Mouse (Mus musculus): ENCODE results near the gene Rdh9. TPM values are rescaled to one million over a fixed set of nuclear protein-coding genes. Genes with fewer than 3 reads are reported as not detected.
"Not testable (repeated sequence)": the region's sequence is repeated elsewhere in the genome, so short reads cannot be mapped to it uniquely, and the experiment has no call there.

The Rdh9 gene
- total RNA-seq, 1 experiment from 2014 or later, result not detected

DNA sequence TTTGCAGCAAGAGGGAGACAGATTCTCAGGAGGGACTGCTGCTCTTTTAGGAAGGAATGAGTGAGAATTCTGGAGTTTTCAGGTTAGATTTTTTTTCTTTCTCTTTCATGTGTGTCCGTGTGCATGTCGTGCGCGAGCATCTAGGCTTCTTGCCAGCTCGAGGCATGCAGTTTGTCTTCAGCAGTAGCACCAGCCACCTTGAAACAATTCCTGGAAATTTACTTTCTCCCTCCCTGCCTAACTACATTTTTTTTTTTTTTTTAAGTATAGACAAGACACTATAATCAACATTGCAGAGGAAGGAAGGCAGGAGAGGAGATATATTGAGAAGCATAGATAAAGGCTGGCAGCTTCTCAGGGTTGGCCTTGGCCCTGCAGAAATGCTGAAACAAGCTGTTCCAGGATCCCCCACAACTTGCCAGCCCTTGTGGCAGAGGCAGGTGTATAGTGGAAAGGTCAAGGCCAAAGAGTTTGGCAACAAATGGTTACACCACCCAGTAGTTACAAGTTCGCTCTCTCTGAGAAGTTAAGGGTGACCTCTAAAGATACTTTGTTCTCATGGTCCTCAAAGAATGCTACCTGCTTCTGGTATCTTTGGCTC is 21.5 kb upstream of the Rdh9 start:
- ATAC-seq (ENCODE audit: extremely low read depth, insufficient number of reproducible peaks, low FRiP score, poor library complexity, severe bottlenecking), result no peak

DNA sequence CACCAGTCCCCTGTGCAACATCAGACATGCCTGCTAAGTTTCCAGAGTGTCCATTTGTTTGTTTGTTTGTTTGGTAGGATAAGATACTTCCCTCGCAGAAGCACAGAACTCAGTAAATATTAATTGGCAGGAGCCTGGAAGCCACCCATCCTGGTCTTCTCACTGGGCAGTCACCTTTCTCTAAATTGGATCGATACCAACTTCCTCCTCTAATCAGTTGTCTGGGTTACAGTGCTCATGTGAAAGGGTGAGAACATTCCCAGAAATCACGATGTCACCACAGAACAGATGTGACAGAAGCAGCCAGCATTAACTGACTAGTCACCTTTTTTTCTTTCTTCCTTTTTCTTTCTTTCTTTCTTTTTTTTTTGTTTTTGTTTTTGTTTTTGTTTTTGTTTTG is 20.9 kb upstream of the Rdh9 start:
- no peak for ATAC-seq (ENCODE audit: extremely low read depth, insufficient number of reproducible peaks, low FRiP score, poor library complexity, severe bottlenecking)

DNA sequence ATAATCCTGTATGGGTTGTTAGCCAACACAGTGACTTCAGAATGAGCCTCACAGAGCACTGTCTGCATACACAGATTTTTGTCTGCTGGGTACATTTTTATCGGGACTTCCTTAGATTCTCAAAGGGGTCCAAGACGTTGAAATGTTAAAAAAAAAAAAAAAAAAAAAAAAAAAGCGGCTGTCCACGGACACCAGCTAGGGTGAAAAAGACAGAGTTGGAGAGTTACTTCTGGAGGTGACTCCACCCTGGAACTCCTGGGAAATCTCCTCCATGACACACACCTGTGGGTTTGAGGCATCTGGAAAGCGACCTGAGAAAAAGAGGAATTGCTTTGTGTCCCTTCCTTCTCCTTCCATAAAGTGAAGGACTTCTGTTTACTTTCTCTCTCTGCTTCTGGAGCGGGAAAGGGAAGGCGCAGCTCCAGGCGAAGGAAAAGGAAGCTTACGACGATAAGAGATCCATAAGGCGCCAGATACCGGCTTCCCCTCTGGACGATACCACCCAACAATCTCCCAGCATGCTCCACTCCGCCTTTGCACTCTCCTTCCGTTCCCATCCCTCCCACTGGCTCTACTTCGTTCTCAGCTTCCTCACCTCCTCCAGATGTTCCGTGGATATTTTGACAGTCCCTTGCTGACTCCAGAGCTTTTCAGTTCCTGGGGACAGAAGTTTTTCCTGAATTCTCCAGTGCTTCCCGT is 20.3 kb upstream of the Rdh9 start:
- no peak for ATAC-seq (ENCODE audit: extremely low read depth, insufficient number of reproducible peaks, low FRiP score, poor library complexity, severe bottlenecking)

DNA sequence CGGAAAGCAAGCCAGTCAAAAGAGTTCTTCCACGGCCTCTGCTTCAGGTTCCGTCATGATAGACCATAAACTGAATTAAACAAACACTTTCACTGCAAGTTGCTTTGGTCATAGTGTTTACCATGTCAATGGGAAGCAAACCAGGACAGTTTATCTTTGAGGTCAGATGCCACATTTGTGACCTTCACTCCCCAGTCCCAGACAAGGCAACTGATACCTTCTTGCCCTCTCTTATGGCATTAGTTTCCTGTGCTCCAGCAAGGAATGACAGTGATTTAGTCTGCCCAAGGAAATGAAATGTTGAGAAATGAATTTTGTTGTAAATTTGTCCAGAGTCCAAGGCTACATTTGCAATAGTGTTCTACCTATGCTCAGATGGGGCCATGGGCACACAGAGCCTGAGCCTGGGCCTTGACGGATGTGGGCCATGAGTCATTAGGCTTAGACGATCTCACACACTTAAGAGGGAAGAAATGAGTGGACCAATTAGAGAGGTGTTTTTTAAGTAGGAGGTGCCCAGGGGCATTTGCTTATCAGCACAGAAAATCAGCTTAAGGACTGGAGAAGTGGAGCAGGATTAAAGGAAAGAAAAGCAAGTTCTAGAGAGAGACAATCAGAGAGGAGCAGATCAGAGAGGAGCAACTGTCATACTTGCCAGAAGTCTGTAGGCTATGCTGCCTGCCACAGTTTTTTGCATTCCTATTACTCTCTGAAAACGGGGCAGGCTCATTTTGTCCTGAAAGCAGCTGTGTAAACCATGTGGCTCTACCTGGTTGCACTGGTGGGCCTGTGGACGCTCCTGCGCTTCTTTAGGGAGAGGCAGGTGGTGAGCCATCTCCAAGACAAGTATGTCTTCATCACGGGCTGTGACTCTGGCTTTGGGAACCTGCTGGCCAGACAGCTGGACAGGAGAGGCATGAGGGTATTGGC is 16.7 kb upstream of the Rdh9 start, which contains the start of the genes Rdh1 and Rdh16f1:
Rdh1 (plus strand) TSS at position 541 of the 930 bp plus-strand sequence.
Rdh16f1 (plus strand) TSS at position 607 of the 930 bp plus-strand sequence.
- ATAC-seq (ENCODE audit: extremely low read depth, insufficient number of reproducible peaks, low FRiP score, poor library complexity, severe bottlenecking), result no peak

DNA sequence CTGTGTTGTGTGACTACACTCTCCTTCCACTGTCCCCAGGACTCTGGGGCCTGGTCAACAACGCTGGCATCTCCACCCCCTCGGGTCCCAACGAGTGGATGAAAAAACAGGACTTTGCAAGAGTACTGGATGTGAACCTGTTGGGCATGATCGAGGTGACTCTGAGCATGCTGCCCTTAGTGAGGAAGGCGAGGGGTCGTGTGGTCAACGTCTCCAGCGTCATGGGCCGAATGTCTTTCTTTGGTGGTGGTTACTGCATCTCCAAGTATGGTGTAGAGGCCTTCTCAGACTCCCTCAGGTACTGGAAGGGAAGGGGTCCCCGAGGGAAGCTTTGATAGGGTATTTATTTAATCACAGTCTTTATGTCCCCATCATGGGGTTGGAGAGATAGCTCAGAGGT is 13.3 kb upstream of the Rdh9 start:
- ATAC-seq (ENCODE audit: extremely low read depth, insufficient number of reproducible peaks, low FRiP score, poor library complexity, severe bottlenecking), result not testable (repeated sequence)

DNA sequence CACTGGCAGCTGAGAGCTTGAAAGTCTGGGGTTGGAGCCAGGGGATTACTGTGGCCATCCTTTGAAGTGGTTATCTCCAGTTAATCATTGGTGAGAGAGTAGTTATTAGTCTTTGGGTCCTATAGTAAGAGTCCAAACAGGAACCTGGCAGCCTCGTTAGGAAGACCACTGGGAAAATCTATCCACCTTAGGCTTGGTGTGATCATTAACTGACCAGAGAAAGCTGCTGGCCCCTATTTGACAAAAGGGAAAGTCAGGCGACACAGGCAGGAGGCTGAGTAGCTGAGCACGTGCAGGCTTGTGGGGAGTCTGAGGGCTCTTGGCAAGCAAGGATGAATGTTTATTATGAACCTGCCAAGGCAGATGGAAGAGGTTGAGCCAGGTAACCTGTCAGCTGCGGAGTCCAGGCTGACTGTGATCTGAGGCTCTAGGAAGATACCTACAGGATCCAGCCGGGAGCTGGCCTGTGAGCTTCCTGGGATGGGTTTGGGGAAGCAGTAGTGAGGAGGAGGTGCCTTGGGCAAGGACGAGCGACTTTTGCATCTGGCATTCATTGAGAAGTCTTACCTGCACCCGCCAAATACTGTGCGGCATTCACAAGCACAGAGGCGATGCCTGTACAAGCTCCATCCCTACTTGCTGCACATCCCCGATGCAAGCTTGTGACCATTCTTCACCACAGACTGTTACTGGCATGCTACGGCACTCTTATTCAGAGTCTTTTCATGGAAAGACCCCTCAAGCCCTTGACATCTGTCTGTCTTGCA is 12.1 kb upstream of the Rdh9 start:
- no peak for ATAC-seq (ENCODE audit: extremely low read depth, insufficient number of reproducible peaks, low FRiP score, poor library complexity, severe bottlenecking)

DNA sequence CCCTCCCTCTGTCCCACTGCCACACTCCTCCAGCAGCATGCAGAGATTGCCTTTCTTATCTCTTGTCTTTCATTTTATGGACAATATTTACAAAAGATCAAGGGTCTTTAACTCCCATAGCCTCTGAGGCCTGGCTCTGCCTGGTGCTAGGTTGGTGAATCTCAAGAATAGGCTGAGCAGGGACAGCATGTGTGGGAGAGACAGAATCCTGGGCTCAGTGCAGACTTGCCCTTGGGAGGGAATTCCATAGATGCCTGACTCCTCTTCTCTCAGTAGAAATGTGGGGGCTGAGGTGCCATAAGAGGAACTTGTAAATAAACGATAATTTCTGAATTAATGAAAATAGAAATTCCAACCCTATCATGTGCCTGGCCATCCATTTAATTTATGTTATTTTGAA is 9.6 kb upstream of the Rdh9 start:
- no peak for ATAC-seq (ENCODE audit: extremely low read depth, insufficient number of reproducible peaks, low FRiP score, poor library complexity, severe bottlenecking)

DNA sequence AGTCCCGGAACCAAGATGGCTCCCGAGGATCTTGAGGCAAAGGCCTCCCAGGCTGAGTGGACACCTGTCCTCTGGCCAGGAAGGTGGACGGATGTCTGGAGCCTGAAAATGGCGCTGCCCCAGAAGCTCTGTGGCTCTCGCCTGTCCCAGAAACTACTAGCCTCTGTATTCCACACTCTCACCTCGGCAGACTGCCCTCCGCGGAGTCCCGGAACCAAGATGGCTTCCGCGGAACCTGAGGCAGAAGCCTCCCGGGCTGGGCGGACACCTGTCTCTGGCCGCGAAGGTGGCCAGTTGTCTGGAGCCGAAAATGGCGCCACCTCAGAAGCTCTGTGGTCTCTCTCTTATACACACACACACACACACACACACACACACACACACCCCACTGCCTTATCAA is 6.1 kb downstream of the Rdh9 start:
- ATAC-seq (ENCODE audit: extremely low read depth, insufficient number of reproducible peaks, low FRiP score, poor library complexity, severe bottlenecking), result not testable (repeated sequence)

DNA sequence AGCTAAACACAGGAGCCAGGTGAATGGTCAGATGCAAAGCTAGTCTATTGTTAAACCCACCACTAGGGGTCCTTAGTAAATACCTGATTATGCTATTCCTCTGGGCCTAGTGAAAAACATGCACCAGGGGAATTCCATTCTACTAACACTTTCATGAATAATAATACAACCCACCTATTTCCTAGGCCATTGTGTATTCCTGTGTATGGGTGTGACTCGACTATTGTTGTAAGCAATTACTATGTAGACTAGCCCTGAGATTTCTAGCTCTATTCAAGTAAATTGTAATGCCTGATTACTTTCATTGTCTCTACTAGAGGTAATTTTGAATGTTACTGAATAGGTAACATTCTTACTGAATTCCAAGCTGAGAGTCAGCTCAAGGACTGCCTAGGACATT is 9.2 kb downstream of the Rdh9 start:
- ATAC-seq (ENCODE audit: extremely low read depth, insufficient number of reproducible peaks, low FRiP score, poor library complexity, severe bottlenecking), result not testable (repeated sequence)

DNA sequence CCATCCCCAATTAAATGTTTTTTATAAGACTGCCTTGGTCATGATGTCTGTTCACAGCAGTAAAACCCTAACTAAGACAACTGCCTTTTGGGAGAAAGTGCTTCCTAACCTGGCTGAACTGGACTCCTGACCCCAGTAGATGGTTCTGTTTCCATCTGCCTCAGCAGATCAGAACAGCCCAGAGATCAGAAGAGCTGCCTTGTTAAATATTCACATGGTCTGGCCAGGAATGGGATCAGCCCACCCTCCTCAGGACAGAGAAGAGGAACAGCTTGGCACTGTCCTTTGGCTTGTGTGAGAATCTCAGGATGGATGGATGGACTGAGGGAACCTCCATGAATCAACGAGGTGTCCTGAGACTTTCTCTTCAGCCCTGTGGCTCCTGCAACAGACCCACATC is 23.1 kb downstream of the Rdh9 start:
- no peak for ATAC-seq (ENCODE audit: extremely low read depth, insufficient number of reproducible peaks, low FRiP score, poor library complexity, severe bottlenecking)

DNA sequence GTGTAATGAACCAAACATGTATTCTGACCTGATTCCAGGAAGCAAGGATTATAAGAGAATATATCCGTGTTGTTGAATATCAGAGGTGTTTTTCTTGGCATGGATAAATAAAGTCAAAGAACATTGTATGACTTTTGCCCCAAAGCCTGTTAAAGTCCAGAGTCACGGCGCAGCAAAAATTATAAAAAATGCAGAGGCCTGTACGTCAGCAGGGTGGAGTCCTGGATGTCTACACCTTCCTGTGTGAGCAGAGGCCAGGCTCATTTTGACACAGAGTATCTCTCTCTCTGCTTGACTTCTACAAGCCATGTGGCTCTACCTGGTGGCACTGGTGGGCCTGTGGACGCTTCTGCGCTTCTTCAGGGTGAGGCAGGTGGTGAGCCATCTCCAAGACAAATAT is 24.7 kb downstream of the Rdh9 start, which contains the start of gene Rdh16:
Rdh16 (plus strand) TSS at position 262 of the 400 bp plus-strand sequence.
- no peak for ATAC-seq (ENCODE audit: extremely low read depth, insufficient number of reproducible peaks, low FRiP score, poor library complexity, severe bottlenecking)

DNA sequence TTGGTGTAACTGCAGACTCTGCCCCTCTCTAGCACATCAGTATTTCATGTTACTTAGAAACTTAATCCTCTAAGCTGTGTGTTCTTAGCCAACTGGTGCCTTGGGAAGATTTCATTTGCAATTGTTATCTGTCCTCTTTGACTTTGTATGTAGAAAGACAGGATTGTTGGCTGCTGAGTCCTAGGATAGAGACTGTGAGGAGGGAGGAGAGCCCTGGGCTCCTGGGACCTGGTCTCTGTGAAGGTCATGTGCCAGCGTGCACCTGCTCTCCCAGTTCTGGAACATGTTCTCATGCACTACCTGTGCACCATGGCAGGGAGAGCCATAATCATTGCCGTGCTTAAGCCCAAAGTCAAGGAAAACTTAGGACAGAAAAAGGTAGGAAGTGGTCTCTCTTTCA is 25.4 kb downstream of the Rdh9 start:
- ATAC-seq (ENCODE audit: extremely low read depth, insufficient number of reproducible peaks, low FRiP score, poor library complexity, severe bottlenecking), result no peak

DNA sequence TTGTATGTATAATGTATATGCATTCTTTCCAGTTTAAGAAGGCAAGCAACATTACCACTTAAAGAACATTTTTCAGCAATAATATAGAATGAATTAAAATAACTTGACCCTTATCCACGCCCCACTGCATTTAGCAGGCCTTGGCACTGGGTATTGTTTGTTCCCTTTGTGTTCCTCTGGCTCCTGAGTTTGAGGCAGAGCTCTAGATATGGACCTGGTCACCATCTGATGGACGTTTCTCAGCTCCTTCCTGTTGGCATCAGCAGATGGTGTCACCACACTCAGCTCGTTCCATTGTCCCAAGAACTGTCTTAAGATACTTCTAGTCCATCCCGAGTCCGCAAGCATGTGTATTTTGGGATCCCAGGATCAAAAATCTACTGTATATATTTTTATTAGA is 26.1 kb downstream of the Rdh9 start:
- ATAC-seq (ENCODE audit: extremely low read depth, insufficient number of reproducible peaks, low FRiP score, poor library complexity, severe bottlenecking), result no peak

DNA sequence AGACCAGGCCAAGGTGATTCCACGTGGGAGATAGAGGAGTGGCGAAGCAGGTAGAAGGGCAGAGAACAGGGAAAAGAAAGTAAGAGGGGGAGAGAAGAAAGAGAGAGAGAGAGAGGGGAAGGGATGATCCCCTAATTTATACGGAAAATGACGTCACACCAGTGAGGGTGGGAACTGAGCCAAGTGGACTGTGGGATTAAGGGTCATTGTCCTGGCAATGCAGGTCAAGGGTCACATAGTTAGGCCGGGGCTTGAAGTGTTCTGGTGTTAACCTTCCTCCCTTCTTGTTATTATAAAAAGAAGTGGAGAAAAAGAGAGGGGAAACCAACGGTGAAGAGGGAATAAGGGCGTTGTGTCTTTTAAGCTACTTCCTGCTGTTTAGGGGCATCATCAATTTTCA is 28.2 kb downstream of the Rdh9 start:
- ATAC-seq (ENCODE audit: extremely low read depth, insufficient number of reproducible peaks, low FRiP score, poor library complexity, severe bottlenecking), result no peak

DNA sequence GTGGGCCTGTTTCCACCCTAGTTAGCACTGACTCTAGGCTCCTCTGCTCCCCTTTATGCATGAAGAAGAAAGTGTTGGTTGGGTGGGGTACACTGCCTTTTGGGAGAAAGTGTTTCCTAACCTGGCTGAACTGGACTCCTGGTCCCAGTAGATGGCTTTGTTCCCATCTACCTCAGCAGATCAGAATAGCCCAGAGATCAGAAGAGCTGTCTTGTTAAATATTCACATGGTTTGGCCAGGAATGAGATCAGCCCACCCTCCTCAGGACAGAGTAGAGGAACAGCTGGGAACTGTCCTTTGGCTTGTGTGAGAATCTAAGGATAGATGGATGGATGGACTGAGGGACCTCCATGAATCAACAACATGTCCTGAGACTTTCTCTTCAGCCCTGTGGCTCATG is 39.7 kb downstream of the Rdh9 start:
- ATAC-seq (ENCODE audit: extremely low read depth, insufficient number of reproducible peaks, low FRiP score, poor library complexity, severe bottlenecking), result no peak

DNA sequence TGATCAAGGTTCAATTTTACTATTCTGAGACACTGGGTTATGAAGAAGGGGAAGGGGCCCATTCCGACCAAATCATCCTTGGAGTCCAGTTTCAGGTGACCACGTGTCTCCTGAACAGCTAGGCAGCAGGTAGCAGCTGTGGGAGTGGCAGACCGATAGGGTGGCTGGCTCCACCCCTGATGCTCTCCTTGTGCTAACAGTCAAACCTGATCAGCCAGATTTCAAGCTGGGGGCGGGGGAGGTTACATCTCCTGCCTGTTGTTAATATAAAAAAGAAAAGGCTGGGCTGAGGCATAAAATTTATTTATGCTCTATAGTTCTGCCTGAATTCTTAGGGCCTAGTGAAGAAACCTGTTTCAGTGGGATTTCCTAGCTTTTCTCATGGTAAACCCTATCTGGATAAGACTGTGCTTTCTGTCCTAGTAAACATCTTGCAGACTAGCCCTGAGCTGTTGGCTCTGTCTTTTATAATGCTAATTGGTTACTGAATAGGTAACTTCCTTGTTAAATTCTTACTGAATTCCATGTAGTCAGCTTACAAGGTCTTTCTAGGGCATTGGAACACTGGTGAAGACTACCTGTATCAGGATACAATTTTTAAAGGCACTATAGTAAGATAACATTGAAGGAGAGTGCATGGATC is 41.2 kb downstream of the Rdh9 start:
- not testable (repeated sequence) for ATAC-seq (ENCODE audit: extremely low read depth, insufficient number of reproducible peaks, low FRiP score, poor library complexity, severe bottlenecking)

DNA sequence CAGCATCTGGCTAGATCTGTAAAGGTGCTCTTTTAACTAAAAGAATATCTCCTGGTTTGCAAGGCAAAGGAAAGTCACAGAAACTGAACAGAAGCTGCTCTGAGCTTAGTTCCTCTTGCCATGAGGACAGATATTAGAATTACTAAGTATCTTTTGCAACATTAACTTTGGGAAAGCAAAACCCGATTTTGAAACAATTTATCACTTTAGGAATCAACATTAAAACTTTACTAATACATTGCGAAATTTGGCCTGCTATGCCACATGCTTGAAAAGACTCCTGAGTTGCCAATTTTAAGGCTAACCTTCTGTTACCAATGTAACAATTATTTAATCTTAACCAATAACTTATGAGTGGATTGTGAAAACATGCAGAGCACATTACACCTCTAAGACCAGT is 45.6 kb downstream of the Rdh9 start:
- not testable (repeated sequence) for ATAC-seq (ENCODE audit: extremely low read depth, insufficient number of reproducible peaks, low FRiP score, poor library complexity, severe bottlenecking)

DNA sequence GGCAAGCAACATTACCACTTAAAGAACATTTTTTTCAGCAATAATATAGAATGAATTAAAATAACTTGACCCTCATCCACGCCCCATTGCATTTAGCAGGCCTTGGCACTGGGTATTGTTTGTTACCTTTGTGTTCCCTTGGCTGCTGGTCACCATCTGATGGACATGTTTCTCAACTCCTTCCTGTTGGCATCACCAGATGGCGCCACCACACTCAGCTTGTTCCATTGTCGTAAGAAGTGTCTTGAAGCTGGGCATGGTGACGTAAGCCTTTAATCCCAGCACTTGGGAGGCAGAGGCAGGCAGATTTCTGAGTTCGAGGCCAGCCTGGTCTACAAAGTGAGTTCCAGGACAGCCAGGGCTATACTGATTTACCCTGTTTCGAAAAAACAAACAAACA is 49.2 kb downstream of the Rdh9 start:
- no peak for ATAC-seq (ENCODE audit: extremely low read depth, insufficient number of reproducible peaks, low FRiP score, poor library complexity, severe bottlenecking)

Measured in neutrophil, adult 5-6 weeks (primary cell).